Mouse (Mus musculus) intestine, postnatal 0 days (tissue): ENCODE results near the gene Gm12800. TPM values are rescaled to one million over a fixed set of nuclear protein-coding genes. Genes with fewer than 3 reads are reported as not detected.
"Not testable (repeated sequence)": the region's sequence is repeated elsewhere in the genome, so short reads cannot be mapped to it uniquely, and the experiment has no call there.

Experiments
- ATAC-seq: fragments of 200-750 bp; cut with Nextera tagmentation; 2 replicates; pipeline ENCODE4 v1.8.0; 2017; ENCODE audit warnings: mild to moderate bottlenecking, moderate TSS enrichment, moderate library complexity
- H3K27ac ChIP-seq: fragments of 300-500 bp; sonication (generic); 2 replicates; pipeline ENCODE4 v1.5.1; 2014; ENCODE audit warnings: mild to moderate bottlenecking, low read depth, low read length, moderate library complexity
- H3K27me3 ChIP-seq: fragments of 300-500 bp; sonication (generic); replicated peaks from 2 replicates; pipeline ENCODE4 v1.6.1; 2014; ENCODE audit warnings: low read length, mixed read lengths; ENCODE audit not compliant: control insufficient read depth, insufficient read depth
- H3K36me3 ChIP-seq: fragments of 300-500 bp; sonication (generic); 2 replicates; pipeline ENCODE4 v1.6.1; 2014; ENCODE audit warnings: mild to moderate bottlenecking, moderate library complexity; ENCODE audit not compliant: control insufficient read depth, insufficient read depth
- H3K4me1 ChIP-seq: fragments of 300-500 bp; sonication (generic); replicated peaks from 2 replicates; pipeline ENCODE4 v1.6.1; 2014; ENCODE audit warnings: antibody characterized with exemption, low read length, mixed read lengths; ENCODE audit not compliant: control insufficient read depth, insufficient read depth
- H3K4me2 ChIP-seq: fragments of 300-500 bp; sonication (generic); replicated peaks from 2 replicates; pipeline ENCODE4 v1.6.1; 2014; ENCODE audit warnings: low read depth, mild to moderate bottlenecking, moderate library complexity
- H3K4me3 ChIP-seq: fragments of 300-500 bp; sonication (generic); 2 replicates; pipeline ENCODE4 v1.5.1; 2014; ENCODE audit warnings: low read depth, low read length
- H3K9ac ChIP-seq: fragments of 300-500 bp; sonication (generic); 2 replicates; pipeline ENCODE4 v1.6.1; 2014; ENCODE audit warnings: mild to moderate bottlenecking, low read depth, low read length
- H3K9me3 ChIP-seq: fragments of 300-500 bp; sonication (generic); 2 replicates; pipeline ENCODE4 v1.6.1; 2016; ENCODE audit warnings: mixed run types; ENCODE audit not compliant: control insufficient read depth
- CTCF ChIP-seq: sonication (generic); IDR thresholded peaks from 2 replicates; pipeline ENCODE4 v1.5.1; 2016; ENCODE audit warnings: low read depth, mild to moderate bottlenecking, control low read depth, antibody characterized with exemption, moderate library complexity
- WGBS: fragments of 180-500 bp; shearing (Covaris S2); extraction: QIAGEN DNeasy Blood & Tissue Kit; methylation state at CpG from one replicate; pipeline ENCODE4 v1.1.7; 2014; 5-methylcytosine and 5-hydroxymethylcytosine counted together
- polyA plus RNA-seq: library from polyadenylated mRNA; unstranded; fragments of >200 nt; fragmentation: Nextera tagmentation; extraction: Ambion mirVana; gene quantifications from 2 replicates; pipeline ENCODE4 v1.2.1, GENCODE M21; 2015

Gene Gm12800
- polyA plus RNA-seq, 1 experiment from 2014 or later, result not detected

DNA sequence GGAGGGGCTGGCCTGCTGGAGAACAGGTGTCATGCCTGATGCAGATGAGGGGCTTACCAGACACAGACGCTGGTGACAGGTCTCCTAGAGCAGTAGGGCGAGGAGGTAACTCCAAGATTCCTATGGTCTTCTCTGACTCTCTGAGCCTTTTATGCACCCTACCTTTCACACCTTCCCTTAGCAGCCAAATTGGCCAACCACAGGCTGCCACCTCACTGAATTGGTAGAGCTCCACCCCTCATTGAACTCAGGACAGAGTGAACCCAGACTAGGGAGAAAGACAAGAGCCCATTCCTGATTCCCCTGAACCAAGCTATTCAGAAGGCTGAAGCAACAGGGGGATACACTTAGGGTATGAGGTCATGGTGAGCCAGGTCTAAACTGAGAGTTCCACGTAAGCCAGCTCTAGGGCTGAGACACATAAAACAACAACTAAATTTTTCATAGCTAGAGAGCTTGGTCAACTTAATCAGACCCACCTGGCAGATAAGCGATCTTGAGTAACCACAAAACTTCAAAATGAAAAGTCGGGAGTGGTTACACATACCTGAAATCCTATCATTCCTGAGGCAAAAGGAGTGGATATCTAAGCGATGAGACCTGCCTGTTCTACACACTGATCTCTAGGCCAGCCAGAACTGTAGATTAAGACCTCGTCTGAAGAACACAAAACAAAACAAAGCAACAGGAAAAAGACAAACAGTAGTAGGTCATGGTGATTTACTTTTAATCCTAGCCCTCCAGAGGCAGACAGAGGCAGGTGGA is 15.1 kb upstream of the Gm12800 start, which contains the start of gene C130073F10Rik:
Gene C130073F10Rik, minus strand, starts transcription at position 134 of the 765 bp plus-strand sequence.
- 80% methylated on average over 7 of the region's 7 CpGs for WGBS
- no peak for ATAC-seq
- Histone ChIP-seq H3K27ac (no peak within 1 kb of the TSS), H3K4me3 (no peak within 1 kb of the TSS), H3K4me2 (no peak within 1 kb of the TSS), H3K9ac (no peak within 1 kb of the TSS), H3K9me3 (no peaks in the 10 kb centered on the region), H3K36me3 (no peaks in the 10 kb centered on the region), H3K4me1 (no peaks in the 10 kb centered on the region), H3K27me3 (no peaks in the 10 kb centered on the region)
- no peak for TF ChIP-seq CTCF

GRCm38 (mm10) chr4:101940107-101940506 is 31.2 kb downstream of the Gm12800 start, which contains the start of gene Gm12794:
Gene Gm12794 (plus strand): TSS chr4:101940407.
- not testable (repeated sequence) for H3K27me3 ChIP-seq, H3K36me3 ChIP-seq, H3K4me3 ChIP-seq, H3K27ac ChIP-seq, H3K4me1 ChIP-seq, H3K9ac ChIP-seq, H3K9me3 ChIP-seq, H3K4me2 ChIP-seq, ATAC-seq
- 69% methylated on average over 1 of the region's 2 CpGs for WGBS

Other genes starting within 250 kb of the Gm12800 start
- 1.9 TPM in 2 replicates for gene Lepr, start 191.7 kb upstream of the Gm12800 start, polyA plus RNA-seq
- gene B020004J07Rik, start 65.1 kb upstream of the Gm12800 start, polyA plus RNA-seq, result not detected in 2 replicates
- not detected in 2 replicates for gene C130073F10Rik, start 15.3 kb upstream of the Gm12800 start, polyA plus RNA-seq
- not detected in 2 replicates for gene Gm12794, start 31.3 kb downstream of the Gm12800 start, polyA plus RNA-seq
- gene Gm12790, start 71.9 kb downstream of the Gm12800 start, polyA plus RNA-seq, result not detected in 2 replicates
- not detected in 2 replicates for gene Gm12789, start 77.5 kb downstream of the Gm12800 start, polyA plus RNA-seq
- gene Pde4b, start 178.4 kb downstream of the Gm12800 start, polyA plus RNA-seq, result 6.9 and 8.5 TPM in 2 replicates